Mouse (Mus musculus) CD4-positive helper T cell, adult 2 months (primary cell): ENCODE measurements around the gene Ift57.

Experiments used
- DNase-seq: peaks from one replicate; pipeline ENCODE4 v3.0.0-alpha.2; 2012; ENCODE audit warnings: low read depth, missing footprints, low spot score

The Ift57 gene

GRCm38 (mm10) chr16:49698620-49699525, at the start of gene Ift57:
Gene Ift57, plus strand, starts transcription at chr16:49699233.
- peak; percentile 97 for DNase-seq

GRCm38 (mm10) chr16:49657182-49657581, 41.9 kb upstream of the Ift57 start:
- DNase-seq, result no peak

GRCm38 (mm10) chr16:49658029-49658428, 41.0 kb upstream of the Ift57 start:
- peak; percentile 11 for DNase-seq

GRCm38 (mm10) chr16:49659131-49659530, 39.9 kb upstream of the Ift57 start:
- no peak for DNase-seq

- no peak for DNase-seq
These were observed 38.9 kb upstream of the Ift57 start for GRCm38 (mm10) chr16:49660111-49660510.

GRCm38 (mm10) chr16:49662201-49662600, 36.8 kb upstream of the Ift57 start:
- no peak for DNase-seq

- no peak for DNase-seq
These were observed 34.4 kb upstream of the Ift57 start for GRCm38 (mm10) chr16:49664677-49665076.

GRCm38 (mm10) chr16:49679666-49680065, 19.4 kb upstream of the Ift57 start:
- DNase-seq, result no peak

GRCm38 (mm10) chr16:49684961-49685360, 14.1 kb upstream of the Ift57 start:
- no peak for DNase-seq

- DNase-seq, result no peak
These were observed 788 bp downstream of the Ift57 start for GRCm38 (mm10) chr16:49699821-49700220.

- no peak for DNase-seq
These were observed 9.0 kb downstream of the Ift57 start for GRCm38 (mm10) chr16:49708074-49708473.

- no peak for DNase-seq
These were observed 11.2 kb downstream of the Ift57 start for GRCm38 (mm10) chr16:49710188-49710587.

GRCm38 (mm10) chr16:49713302-49713701, 14.3 kb downstream of the Ift57 start:
- DNase-seq, result no peak

- no peak for DNase-seq
These were observed 21.6 kb downstream of the Ift57 start for GRCm38 (mm10) chr16:49720671-49721070.

GRCm38 (mm10) chr16:49721678-49722077, 22.6 kb downstream of the Ift57 start:
- DNase-seq, result no peak

GRCm38 (mm10) chr16:49723222-49723621, 24.2 kb downstream of the Ift57 start:
- no peak for DNase-seq

- no peak for DNase-seq
These were observed 25.2 kb downstream of the Ift57 start for GRCm38 (mm10) chr16:49724232-49724631.

GRCm38 (mm10) chr16:49724931-49725330, 25.9 kb downstream of the Ift57 start:
- no peak for DNase-seq

GRCm38 (mm10) chr16:49725446-49725845, 26.4 kb downstream of the Ift57 start:
- no peak for DNase-seq

GRCm38 (mm10) chr16:49726216-49726615, 27.2 kb downstream of the Ift57 start:
- DNase-seq, result no peak

- DNase-seq, result no peak
These were observed 27.7 kb downstream of the Ift57 start for GRCm38 (mm10) chr16:49726761-49727160.

GRCm38 (mm10) chr16:49736536-49736935, 37.5 kb downstream of the Ift57 start:
- DNase-seq, result no peak

- no peak for DNase-seq
These were observed 48.3 kb downstream of the Ift57 start for GRCm38 (mm10) chr16:49747360-49747759.
